In genomic region chr10:81332277-81332676, GRCm38 (mm10) we compare ENCODE assay signal across 11 mouse cellular contexts. TPM values are rescaled to one million over a fixed set of nuclear protein-coding genes. Genes with fewer than 3 reads are reported as not detected.
DNase-seq lines count a peak whose midpoint lies in the region; ATAC-seq and TF ChIP-seq lines count a peak whose summit lies in the region.
"Had no signal": no experiment of that assay in that cellular context is flagged by ENCODE, and none has a peak within 500 bp of the region (broad histone marks: within the 10 kb centered on the region; RNA-seq: fewer than 3 reads in every experiment).

No protein-coding gene starts in this region.

- peaks cover 6% of the 10 kb centered on the region for H3K36me3 ChIP-seq in heart, embryonic 12.5 days
- peaks cover 16% of the 10 kb centered on the region for H3K36me3 ChIP-seq in midbrain, embryonic 10.5 days
- H3K36me3 ChIP-seq in midbrain, embryonic 14.5 days (ENCODE audit: control insufficient read depth, insufficient read depth, low read length) = peaks cover 8% of the 10 kb centered on the region; the same call in 1 of the 2 replicates
- no peaks in the 10 kb centered on the region for H3K36me3 ChIP-seq in hindbrain, embryonic 16.5 days (ENCODE audit: control insufficient read depth, insufficient read depth, low read length)
- peaks cover under 1% of the 10 kb centered on the region; the same call in 1 of the 2 replicates for H3K36me3 ChIP-seq in stomach, embryonic 14.5 days (ENCODE audit: control insufficient read depth, insufficient read depth, low read length)
- peaks cover 32% of the 10 kb centered on the region for H3K36me3 ChIP-seq in thymus, adult 2 months (ENCODE audit: control insufficient read depth, insufficient read depth, low read length)

- WGBS in heart, embryonic 12.5 days = 19% methylated on average over 29 of the region's 29 CpGs
- WGBS in midbrain, embryonic 10.5 days = 13% methylated on average over 29 of the region's 29 CpGs
- 12% methylated on average over 29 of the region's 29 CpGs for WGBS in midbrain, embryonic 14.5 days
- WGBS in hindbrain, embryonic 16.5 days = 14% methylated on average over 29 of the region's 29 CpGs
- WGBS in stomach, embryonic 14.5 days = 32% methylated on average over 29 of the region's 29 CpGs
- 92% methylated on average over 29 of the region's 29 CpGs for WGBS in thymus, adult 2 months

- no peak for TF ChIP-seq CTCF in thymus, adult 2 months (IDR thresholded peaks at IDR 0.05; ENCODE audit: borderline replicate concordance, control insufficient read depth, extremely low read depth, insufficient read depth, low read length, poor library complexity)

- peak overlapping the region; percentile 48; the same call in 1 of the 2 replicates for H3K9ac ChIP-seq in heart, embryonic 12.5 days
- H3K9ac ChIP-seq in midbrain, embryonic 14.5 days (replicated peaks; ENCODE audit: low read length) = no peak overlapping the region
- no peak overlapping the region for H3K9ac ChIP-seq in hindbrain, embryonic 16.5 days (ENCODE audit: low read depth, low read length)
- no peak overlapping the region for H3K9ac ChIP-seq in stomach, embryonic 14.5 days (replicated peaks; ENCODE audit: low read depth, low read length)

- H3K27ac ChIP-seq in heart, embryonic 12.5 days (ENCODE audit: poor library complexity, severe bottlenecking) = no peak overlapping the region
- H3K27ac ChIP-seq in midbrain, embryonic 10.5 days (replicated peaks) = peak overlapping the region; percentile 61
- no peak overlapping the region for H3K27ac ChIP-seq in midbrain, embryonic 14.5 days (replicated peaks; ENCODE audit: low read depth, low read length)
- H3K27ac ChIP-seq in hindbrain, embryonic 16.5 days (ENCODE audit: low read depth, low read length) = no peak overlapping the region
- H3K27ac ChIP-seq in stomach, embryonic 14.5 days (ENCODE audit: low read length) = no peak overlapping the region
- H3K27ac ChIP-seq in thymus, adult 2 months (ENCODE audit: control insufficient read depth, insufficient read depth, low read length) = no peak overlapping the region

- no peaks in the 10 kb centered on the region for H3K9me3 ChIP-seq in heart, embryonic 12.5 days (replicated peaks)
- no peaks in the 10 kb centered on the region for H3K9me3 ChIP-seq in midbrain, embryonic 10.5 days (replicated peaks)
- no peaks in the 10 kb centered on the region for H3K9me3 ChIP-seq in midbrain, embryonic 14.5 days (ENCODE audit: control insufficient read depth, low read length)
- H3K9me3 ChIP-seq in hindbrain, embryonic 16.5 days (ENCODE audit: control insufficient read depth, low read length) = no peaks in the 10 kb centered on the region
- H3K9me3 ChIP-seq in stomach, embryonic 14.5 days (ENCODE audit: control insufficient read depth, low read depth, low read length) = no peaks in the 10 kb centered on the region

- ATAC-seq in heart, embryonic 12.5 days (ENCODE audit: insufficient number of reproducible peaks, low FRiP score) = no peak
- no peak for ATAC-seq in midbrain, embryonic 14.5 days (ENCODE audit: low FRiP score, low TSS enrichment)
- no peak for ATAC-seq in hindbrain, embryonic 16.5 days
- no peak for ATAC-seq in stomach, embryonic 14.5 days (ENCODE audit: insufficient number of reproducible peaks, insufficient read depth, low FRiP score, low read depth)
- ATAC-seq: CD4-positive, CD25-positive, alpha-beta regulatory T cell, adult 4 months had no signal

- no peak for TF ChIP-seq POLR2A in thymus, adult 2 months (IDR thresholded peaks at IDR 0.05; ENCODE audit: control insufficient read depth, extremely low read depth, insufficient read depth, low read length, poor library complexity)

- no peak for DNase-seq in heart, adult 9 months (ENCODE audit: low spot score in 2 of 2)
- DNase-seq in midbrain, embryonic 10.5 days (ENCODE audit: low spot score) = no peak
- DNase-seq in midbrain, embryonic 14.5 days = no peak
- no peak for DNase-seq in thymus, adult 2 months
- no peak for DNase-seq in frontal cortex, postnatal 14 days (ENCODE audit: low spot score in 2 of 2)
- DNase-seq: cerebellum, postnatal 14 days; lung, adult 18-20 months had no signal

- H3K4me3 ChIP-seq in heart, embryonic 12.5 days = peak overlapping the region; percentile 15
- H3K4me3 ChIP-seq in midbrain, embryonic 10.5 days = peak overlapping the region; percentile 36
- H3K4me3 ChIP-seq in midbrain, embryonic 14.5 days (replicated peaks; ENCODE audit: low read depth, low read length) = no peak overlapping the region
- no peak overlapping the region; the same call in 1 of the 2 replicates for H3K4me3 ChIP-seq in hindbrain, embryonic 16.5 days (ENCODE audit: low read length)
- no peak overlapping the region for H3K4me3 ChIP-seq in stomach, embryonic 14.5 days (ENCODE audit: low read depth, low read length)
- H3K4me3 ChIP-seq in thymus, adult 2 months (ENCODE audit: control insufficient read depth, insufficient read depth, low read length) = no peak overlapping the region

- peaks cover 58% of the 10 kb centered on the region for H3K4me1 ChIP-seq in heart, embryonic 12.5 days (replicated peaks)
- peaks cover 62% of the 10 kb centered on the region for H3K4me1 ChIP-seq in midbrain, embryonic 10.5 days
- no peaks in the 10 kb centered on the region for H3K4me1 ChIP-seq in midbrain, embryonic 14.5 days (ENCODE audit: control insufficient read depth, insufficient read depth, low read length)
- no peaks in the 10 kb centered on the region; the same call in 1 of the 2 replicates for H3K4me1 ChIP-seq in hindbrain, embryonic 16.5 days (ENCODE audit: control insufficient read depth, insufficient read depth, low read depth, low read length)
- H3K4me1 ChIP-seq in stomach, embryonic 14.5 days (ENCODE audit: control insufficient read depth, insufficient read depth, low read length) = peaks cover 48% of the 10 kb centered on the region
- H3K4me1 ChIP-seq in thymus, adult 2 months (replicated peaks; ENCODE audit: control insufficient read depth, insufficient read depth, low read length) = peaks cover 52% of the 10 kb centered on the region

- peak overlapping the region; percentile 50 for H3K4me2 ChIP-seq in heart, embryonic 12.5 days
- no peak overlapping the region for H3K4me2 ChIP-seq in midbrain, embryonic 14.5 days (ENCODE audit: low read length)
- H3K4me2 ChIP-seq in hindbrain, embryonic 16.5 days (ENCODE audit: low read length) = 0 out of 2 replicates have a peak overlapping the region, but pooled peaks have one; percentile 7
- peak overlapping the region; percentile 18; the same call in 1 of the 2 replicates for H3K4me2 ChIP-seq in stomach, embryonic 14.5 days (replicated peaks; ENCODE audit: low read depth, low read length)

- peaks cover 5% of the 10 kb centered on the region for H3K27me3 ChIP-seq in heart, embryonic 12.5 days (replicated peaks)
- H3K27me3 ChIP-seq in midbrain, embryonic 10.5 days (ENCODE audit: low read depth, poor library complexity, severe bottlenecking) = peaks cover 60% of the 10 kb centered on the region
- H3K27me3 ChIP-seq in midbrain, embryonic 14.5 days (ENCODE audit: control insufficient read depth, insufficient read depth, low read length) = peaks cover 13% of the 10 kb centered on the region; the same call in 1 of the 2 replicates
- H3K27me3 ChIP-seq in hindbrain, embryonic 16.5 days (replicated peaks; ENCODE audit: control insufficient read depth, insufficient read depth, low read length) = peaks cover 10% of the 10 kb centered on the region
- H3K27me3 ChIP-seq in stomach, embryonic 14.5 days (ENCODE audit: control insufficient read depth, insufficient read depth, low read length) = 0 out of 2 replicates have a peak, but pooled peaks cover 5% of the 10 kb centered on the region
- no peaks in the 10 kb centered on the region for H3K27me3 ChIP-seq in thymus, adult 2 months (ENCODE audit: control insufficient read depth, insufficient read depth, low read length)

RNA-seq across cellular contexts. Expression of gene Tbxa2r, which starts 3.7 kb away (rescaled TPM):
- 13.4 TPM in 2 replicates for polyA plus RNA-seq in heart, embryonic 12.5 days (2016; fragmentation: Nextera tagmentation; extraction: Ambion mirVana)
- polyA plus RNA-seq in midbrain, embryonic 10.5 days (2016; fragmentation: Nextera tagmentation; extraction: Ambion mirVana) = 2.9 and 3.3 TPM in 2 replicates
- polyA plus RNA-seq in midbrain, embryonic 14.5 days (2014; fragmentation: Nextera tagmentation; extraction: Ambion mirVana) = 2.9 and 3.7 TPM in 2 replicates
- polyA plus RNA-seq in hindbrain, embryonic 16.5 days (2015; fragmentation: Nextera tagmentation; extraction: Ambion mirVana) = 5.4 and 6.3 TPM in 2 replicates
- 23.1 and 23.4 TPM in 2 replicates for polyA plus RNA-seq in stomach, embryonic 14.5 days (2014; fragmentation: Nextera tagmentation; extraction: Ambion mirVana)
- 310 and 312 TPM in 2 replicates for polyA plus RNA-seq in thymus, adult 2 months (2012; rRNA removed)

RNA-seq across cellular contexts. Expression of gene Gipc3, which starts 10.8 kb away (rescaled TPM):
- not detected in 2 replicates for polyA plus RNA-seq in heart, embryonic 12.5 days (2016; fragmentation: Nextera tagmentation; extraction: Ambion mirVana)
- not detected in 2 replicates for polyA plus RNA-seq in midbrain, embryonic 10.5 days (2016; fragmentation: Nextera tagmentation; extraction: Ambion mirVana)
- not detected in 2 replicates for polyA plus RNA-seq in midbrain, embryonic 14.5 days (2014; fragmentation: Nextera tagmentation; extraction: Ambion mirVana)
- not detected in 2 replicates for polyA plus RNA-seq in hindbrain, embryonic 16.5 days (2015; fragmentation: Nextera tagmentation; extraction: Ambion mirVana)
- 0.07 TPM in 1 of 2 replicates, not detected in the other for polyA plus RNA-seq in stomach, embryonic 14.5 days (2014; fragmentation: Nextera tagmentation; extraction: Ambion mirVana)
- polyA plus RNA-seq in thymus, adult 2 months (2012; rRNA removed) = 0.70 and 0.82 TPM in 2 replicates

RNA-seq across cellular contexts. Expression of gene Cactin, which starts 11.4 kb away (rescaled TPM):
- 37.3 and 40.3 TPM in 2 replicates for polyA plus RNA-seq in heart, embryonic 12.5 days (2016; fragmentation: Nextera tagmentation; extraction: Ambion mirVana)
- 53.5 and 53.6 TPM in 2 replicates for polyA plus RNA-seq in midbrain, embryonic 10.5 days (2016; fragmentation: Nextera tagmentation; extraction: Ambion mirVana)
- polyA plus RNA-seq in midbrain, embryonic 14.5 days (2014; fragmentation: Nextera tagmentation; extraction: Ambion mirVana) = 22.6 and 22.8 TPM in 2 replicates
- polyA plus RNA-seq in hindbrain, embryonic 16.5 days (2015; fragmentation: Nextera tagmentation; extraction: Ambion mirVana) = 26.3 and 30.6 TPM in 2 replicates
- 21.3 and 21.7 TPM in 2 replicates for polyA plus RNA-seq in stomach, embryonic 14.5 days (2014; fragmentation: Nextera tagmentation; extraction: Ambion mirVana)
- 89.3 and 89.6 TPM in 2 replicates for polyA plus RNA-seq in thymus, adult 2 months (2012; rRNA removed)

RNA-seq across cellular contexts. Expression of gene Hmg20b, which starts 18.0 kb away (rescaled TPM):
- 107 and 109 TPM in 2 replicates for polyA plus RNA-seq in heart, embryonic 12.5 days (2016; fragmentation: Nextera tagmentation; extraction: Ambion mirVana)
- 102 and 115 TPM in 2 replicates for polyA plus RNA-seq in midbrain, embryonic 10.5 days (2016; fragmentation: Nextera tagmentation; extraction: Ambion mirVana)
- 30.6 and 36.5 TPM in 2 replicates for polyA plus RNA-seq in midbrain, embryonic 14.5 days (2014; fragmentation: Nextera tagmentation; extraction: Ambion mirVana)
- 31.7 TPM in 2 replicates for polyA plus RNA-seq in hindbrain, embryonic 16.5 days (2015; fragmentation: Nextera tagmentation; extraction: Ambion mirVana)
- polyA plus RNA-seq in stomach, embryonic 14.5 days (2014; fragmentation: Nextera tagmentation; extraction: Ambion mirVana) = 98.6 TPM in 2 replicates
- polyA plus RNA-seq in thymus, adult 2 months (2012; rRNA removed) = 199 and 209 TPM in 2 replicates

RNA-seq across cellular contexts. Expression of gene Mfsd12, which starts 25.0 kb away (rescaled TPM):
- polyA plus RNA-seq in heart, embryonic 12.5 days (2016; fragmentation: Nextera tagmentation; extraction: Ambion mirVana) = 13.0 and 13.4 TPM in 2 replicates
- 9.3 and 10.6 TPM in 2 replicates for polyA plus RNA-seq in midbrain, embryonic 10.5 days (2016; fragmentation: Nextera tagmentation; extraction: Ambion mirVana)
- polyA plus RNA-seq in midbrain, embryonic 14.5 days (2014; fragmentation: Nextera tagmentation; extraction: Ambion mirVana) = 5.9 and 9.2 TPM in 2 replicates
- 17.5 and 19.0 TPM in 2 replicates for polyA plus RNA-seq in hindbrain, embryonic 16.5 days (2015; fragmentation: Nextera tagmentation; extraction: Ambion mirVana)
- polyA plus RNA-seq in stomach, embryonic 14.5 days (2014; fragmentation: Nextera tagmentation; extraction: Ambion mirVana) = 4.7 and 4.8 TPM in 2 replicates
- polyA plus RNA-seq in thymus, adult 2 months (2012; rRNA removed) = 65.3 and 85.5 TPM in 2 replicates

Comparison
In these comparisons a context has a peak if more than half of its experiments do, and no peak if none do; other contexts are left out.
1. H3K4me3 ChIP-seq: peak in heart, embryonic 12.5 days (single experiment) and midbrain, embryonic 10.5 days (single experiment); none in midbrain, embryonic 14.5 days (single experiment), hindbrain, embryonic 16.5 days (single experiment), stomach, embryonic 14.5 days (single experiment) and thymus, adult 2 months (single experiment).
2. RNA of gene Tbxa2r, which starts 3.7 kb away (polyA plus RNA-seq): 310 to 312 TPM in thymus, adult 2 months; 23.1 to 23.4 TPM in stomach, embryonic 14.5 days, 13.4 TPM in heart, embryonic 12.5 days, 5.4 to 6.3 TPM in hindbrain, embryonic 16.5 days, 2.9 to 3.7 TPM in midbrain, embryonic 14.5 days and 2.9 to 3.3 TPM in midbrain, embryonic 10.5 days; every median in the first group is over 10 times any median in the second.